Mouse (Mus musculus) T-cell, adult 66 days (primary cell): ENCODE data around the gene Tmem127. TPM values are rescaled to one million over a fixed set of nuclear protein-coding genes. Genes with fewer than 3 reads are reported as not detected.

Experiments
- total RNA-seq, 2 experiments: library from RNA; stranded (reverse); gene quantifications; 3 replicates in 1 of 2; 4 replicates in 1 of 2; pipeline ENCODE4 v1.2.4; 2023

Gene Tmem127
- total RNA-seq = 10 to 100 TPM; 54.5 to 58.7 TPM

DNA sequence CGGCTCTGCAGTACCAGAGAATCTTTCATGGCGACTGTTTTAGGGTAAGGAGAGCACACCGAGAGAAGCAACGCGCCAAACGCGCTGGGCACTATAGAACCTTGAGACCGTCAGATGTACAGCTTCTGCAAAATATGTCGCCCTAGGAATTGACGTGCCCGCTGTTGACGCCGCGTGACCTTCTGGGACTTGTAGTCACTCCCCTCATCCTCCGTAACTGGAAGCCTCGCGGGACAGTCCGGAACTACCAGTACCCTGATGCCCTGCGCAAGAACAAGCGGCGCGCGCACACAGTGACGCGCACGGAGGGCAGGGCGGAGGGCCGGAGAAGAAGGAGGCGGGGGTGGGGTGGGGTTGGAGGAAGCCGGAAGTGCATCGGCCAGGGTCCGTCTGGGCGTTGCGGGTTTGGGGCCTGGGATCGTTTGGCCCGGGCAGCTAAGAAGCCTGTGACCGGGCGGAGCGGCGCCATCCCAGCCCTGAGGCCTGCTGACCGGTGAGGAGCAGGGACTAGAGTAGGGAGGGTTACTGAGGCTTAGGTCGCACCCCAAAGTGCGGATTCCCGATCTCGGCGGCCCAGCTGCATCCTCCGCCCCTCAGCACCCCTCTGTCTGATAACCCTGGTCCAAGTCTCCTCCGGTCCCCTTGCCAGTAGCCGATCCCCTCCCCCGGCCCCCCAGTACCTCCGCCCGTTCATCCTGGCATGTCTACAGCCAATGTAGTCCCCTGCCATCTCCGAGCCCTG lies at the start of gene Tmem127, which contains the start of gene Ciao1:
Gene Tmem127, plus strand, starts transcription at position 317 of the 742 bp plus-strand sequence.
Gene Ciao1, minus strand, starts transcription at position 225 of the 742 bp plus-strand sequence.

DNA sequence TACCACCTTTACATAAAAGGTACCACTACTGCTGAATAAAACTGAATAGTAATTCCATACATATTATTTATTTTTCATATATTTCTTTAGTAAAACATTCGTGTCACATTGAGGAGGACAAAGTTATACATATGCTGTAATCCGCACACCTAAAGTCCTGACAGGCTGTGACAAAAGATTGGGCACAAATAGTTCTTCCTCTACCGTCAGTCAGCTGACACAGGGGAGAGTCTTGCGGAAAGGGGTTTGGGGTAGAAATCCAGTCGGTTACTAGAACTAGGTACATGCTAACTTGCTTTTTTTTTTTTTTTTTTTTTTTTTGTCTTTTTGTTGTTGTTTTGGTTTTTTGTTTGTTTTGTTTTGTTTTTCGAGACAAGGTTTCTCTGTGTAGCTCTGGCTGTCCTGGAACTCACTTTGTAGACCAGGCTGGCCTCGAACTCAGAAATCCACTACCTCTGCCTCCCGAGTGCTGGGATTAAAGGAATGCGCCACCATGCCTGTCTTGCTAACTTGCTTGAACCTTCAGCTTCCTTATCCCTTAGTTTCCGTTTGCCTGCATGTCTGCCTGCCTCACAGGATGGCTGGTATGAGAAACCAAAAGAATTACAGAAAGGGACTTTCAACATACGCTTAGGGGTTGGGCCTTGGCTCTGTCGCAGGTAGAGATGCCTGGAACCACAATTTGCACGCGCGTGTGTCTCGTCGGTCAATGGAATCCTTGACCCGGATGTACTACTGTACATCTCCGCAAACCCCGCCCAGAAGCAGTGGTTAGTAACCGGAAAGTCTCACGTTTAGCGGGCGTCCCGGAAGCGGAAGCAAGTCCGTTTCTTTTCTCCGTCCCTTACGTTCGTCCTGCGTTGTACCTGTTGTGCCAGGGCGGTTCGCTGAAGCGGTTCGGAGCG lies 39.9 kb upstream of the Tmem127 start, which contains the start of the genes 1810024B03Rik and Snrnp200:
Gene 1810024B03Rik, minus strand, starts transcription at position 734 of the 905 bp plus-strand sequence.
Gene Snrnp200, plus strand, starts transcription at position 840 of the 905 bp plus-strand sequence.

DNA sequence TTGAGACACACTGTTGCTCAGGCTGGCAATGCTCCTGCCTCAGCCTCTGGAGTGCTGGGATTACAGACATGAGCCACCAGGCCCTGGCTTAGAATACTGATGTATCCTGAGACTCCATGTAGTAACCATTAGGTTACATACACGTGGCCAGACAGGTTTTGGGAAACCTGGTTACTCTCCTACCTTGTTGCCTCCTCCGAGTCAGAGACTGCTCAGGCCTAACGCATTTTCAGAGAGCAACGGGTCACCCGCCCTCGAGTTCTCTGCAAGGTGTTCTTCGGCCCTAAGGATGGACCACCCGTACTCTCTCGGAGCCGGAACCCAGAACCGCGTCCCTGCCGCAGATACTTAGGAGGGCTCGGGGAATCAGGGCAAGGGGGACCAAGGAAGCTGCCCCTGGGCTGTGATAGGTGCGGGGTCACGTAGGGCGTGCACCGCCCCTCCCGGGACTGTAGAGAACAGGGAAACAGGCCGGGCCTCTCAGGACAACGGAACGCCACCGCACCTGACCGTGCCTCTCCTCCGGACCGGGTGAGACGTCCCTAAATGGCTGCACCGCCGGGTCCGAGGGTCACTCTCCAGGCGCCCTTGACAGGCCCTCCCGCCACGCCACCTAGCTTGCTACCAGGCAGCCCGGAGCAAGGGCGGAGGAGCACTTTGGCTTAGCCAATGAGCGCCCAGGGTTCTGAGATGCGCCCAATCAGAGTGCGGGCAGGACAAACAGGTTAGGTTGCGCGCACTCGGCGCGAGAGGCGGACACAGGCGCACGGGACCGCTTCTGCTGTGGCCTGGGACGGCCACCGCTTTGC lies 22.0 kb downstream of the Tmem127 start, which contains the start of gene Stard7:
Gene Stard7, plus strand, starts transcription at position 728 of the 809 bp plus-strand sequence.

Other genes starting within 250 kb of the Tmem127 start
- gene Ap4e1, start 239.2 kb upstream of the Tmem127 start, total RNA-seq = 10 to 100 TPM; 26.5 to 28.4 TPM
- gene Blvra, start 177.2 kb upstream of the Tmem127 start, total RNA-seq = 10 to 100 TPM; 15.3 to 20.0 TPM
- gene Ncaph, start 114.0 kb upstream of the Tmem127 start, total RNA-seq = 1 to 10 TPM; 7.6 to 8.0 TPM
- gene Itpripl1, start 104.5 kb upstream of the Tmem127 start, total RNA-seq = 10 to 100 TPM; 18.9 to 24.8 TPM
- gene 1810024B03Rik, start 39.6 kb upstream of the Tmem127 start, total RNA-seq = 1 to 10 TPM; 3.3 TPM
- gene Snrnp200, start 39.5 kb upstream of the Tmem127 start, total RNA-seq = 100 to 1,000 TPM; 166 to 186 TPM
- gene Ciao1, start 92 bp upstream of the Tmem127 start, total RNA-seq = 10 to 100 TPM; 39.9 to 43.2 TPM
- 10 to 100 TPM; 66.4 to 69.3 TPM for gene Stard7, start 22.3 kb downstream of the Tmem127 start, total RNA-seq
- 100 to 1,000 TPM; 260 to 275 TPM for gene Dusp2, start 88.3 kb downstream of the Tmem127 start, total RNA-seq
- gene Astl, start 90.7 kb downstream of the Tmem127 start, total RNA-seq = not detected
- gene Adra2b, start 115.3 kb downstream of the Tmem127 start, total RNA-seq = not detected
- under 1 TPM; 0.36 to 0.55 TPM for gene Gpat2, start 177.3 kb downstream of the Tmem127 start, total RNA-seq
- 10 to 100 TPM; 17.2 to 18.3 TPM for gene Fahd2a, start 196.7 kb downstream of the Tmem127 start, total RNA-seq